Mouse (Mus musculus) lung, postnatal 4 days (tissue): ENCODE measurements around the gene Cdcp2.

Source experiments
- DNase-seq, 2 experiments: peaks; one replicate each; pipeline ENCODE4 v3.0.0; 2021

Gene Cdcp2

DNA sequence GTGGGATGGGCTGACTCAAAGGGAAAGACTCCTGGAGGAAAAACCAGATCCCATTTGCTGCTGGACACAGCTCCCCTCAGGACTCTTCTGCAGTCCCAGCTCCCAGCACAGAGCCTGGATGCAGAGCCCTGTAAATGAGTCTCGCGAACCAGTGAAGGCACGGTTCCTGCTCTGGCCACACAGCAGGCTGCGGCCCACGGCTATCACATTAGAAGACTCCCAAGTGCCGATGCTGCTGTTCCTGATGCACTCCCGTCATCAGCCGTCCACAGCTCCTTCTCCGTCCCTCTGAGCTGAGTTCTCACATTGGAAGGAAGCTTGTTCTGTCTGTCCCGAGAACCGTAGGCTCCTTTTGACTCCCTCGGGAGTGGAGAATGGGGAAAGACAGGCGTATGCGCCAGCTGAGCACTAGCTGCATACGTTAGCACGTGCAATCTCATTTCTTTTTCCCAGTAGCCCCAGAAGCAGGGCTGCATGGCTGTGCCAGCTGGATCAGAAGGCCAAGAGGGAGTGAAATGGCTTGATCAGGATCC is at the start of gene Cdcp2:
TSS of gene Cdcp2 (plus strand) at position 51 of the 533 bp plus-strand sequence.
- no peak for DNase-seq

DNA sequence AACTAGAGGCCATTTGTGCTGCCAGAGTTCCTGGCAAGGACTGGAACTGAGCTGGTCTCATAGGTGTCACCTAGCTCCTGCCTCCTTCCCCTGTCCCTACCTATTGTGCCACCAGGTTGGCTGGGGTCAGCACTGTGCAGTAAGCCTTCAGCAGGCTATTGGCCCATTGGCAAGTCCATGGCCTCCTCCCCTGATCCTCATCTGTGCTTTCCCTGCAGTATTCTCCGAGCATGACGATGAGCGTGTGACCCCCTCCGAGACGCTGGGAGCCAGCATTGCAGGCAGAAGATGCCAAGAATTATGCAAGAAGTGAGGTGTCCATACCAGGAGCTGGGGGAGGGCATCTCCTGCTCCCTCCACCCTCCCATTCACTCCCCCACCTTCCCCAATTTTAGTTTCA is 48.9 kb upstream of the Cdcp2 start:
- DNase-seq: no peak

DNA sequence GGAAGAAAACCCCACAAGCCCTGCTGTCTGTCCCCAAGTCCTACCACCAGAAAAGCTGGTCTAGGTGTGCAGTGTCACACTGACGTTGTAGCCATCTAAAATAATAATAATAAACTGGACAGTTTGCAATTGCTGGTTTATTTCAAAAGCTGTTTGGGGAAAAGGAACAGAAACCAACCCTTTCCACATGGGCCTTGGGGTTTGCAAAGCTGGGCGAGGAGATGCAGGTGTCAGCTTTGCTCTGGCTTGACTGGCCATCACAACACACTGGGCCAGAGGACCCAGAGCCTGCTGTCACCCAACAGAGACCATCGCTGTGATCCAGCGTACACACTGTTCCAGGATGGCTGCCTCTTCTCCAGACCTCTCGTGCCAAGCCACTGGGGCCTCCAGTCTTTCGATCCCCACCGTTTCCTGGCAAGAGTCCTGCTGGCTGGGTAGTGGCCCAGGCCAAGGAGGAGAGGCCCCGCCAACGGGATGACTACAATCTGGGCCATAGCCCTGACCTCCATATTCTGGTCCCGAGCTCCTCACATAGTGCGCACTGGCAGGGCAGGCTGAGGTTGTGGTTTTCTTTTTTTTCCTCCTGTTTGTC is 48.0 kb upstream of the Cdcp2 start:
- no peak for DNase-seq

DNA sequence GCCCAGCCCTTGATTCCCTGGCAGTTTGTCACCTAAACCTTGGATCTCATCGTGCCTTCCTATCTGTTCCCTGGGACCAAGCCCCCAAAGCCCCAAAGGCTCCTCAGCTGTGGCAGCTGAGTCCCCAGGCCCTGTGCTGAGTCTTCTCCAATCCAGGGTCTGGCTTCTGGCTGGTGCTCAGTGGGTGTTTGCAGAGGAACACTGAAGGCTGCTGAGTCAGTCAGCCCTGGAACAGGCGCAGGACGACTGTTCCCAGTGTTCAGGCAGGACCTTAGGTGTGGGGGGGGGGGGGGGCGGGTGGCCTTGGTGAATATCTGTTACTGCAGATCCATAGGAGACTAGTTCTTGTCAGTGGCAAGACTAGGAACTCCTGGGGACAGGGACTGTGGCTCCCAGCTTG is 44.8 kb upstream of the Cdcp2 start:
- no peak for DNase-seq

DNA sequence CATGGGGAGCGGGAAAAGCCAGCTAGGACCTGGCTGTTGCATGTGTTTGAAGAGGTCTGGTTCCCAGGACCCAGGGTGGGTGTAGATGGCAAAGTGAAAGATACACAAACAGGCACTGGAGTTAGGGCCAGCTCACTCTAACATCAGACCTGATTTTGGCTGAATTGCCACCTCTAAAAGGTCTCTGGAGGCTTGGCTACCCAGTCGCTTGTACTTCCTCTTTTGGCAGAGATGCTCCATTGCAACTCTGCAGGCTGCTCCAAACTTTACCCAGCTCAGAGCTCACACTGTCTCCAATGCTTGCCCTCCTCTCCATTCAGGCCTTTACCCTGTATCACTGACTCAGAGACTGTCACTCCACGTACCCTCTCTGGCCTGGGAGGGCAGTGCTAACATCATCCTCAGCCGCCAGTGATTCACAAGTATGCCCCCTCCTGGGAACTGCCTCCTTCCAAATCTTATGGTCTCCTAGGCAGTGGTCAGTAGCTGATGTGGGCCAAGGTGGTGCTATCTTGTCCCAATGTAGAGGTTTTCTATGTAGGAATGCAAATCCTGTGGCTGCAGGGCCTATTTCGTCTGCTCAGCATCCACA is 43.6 kb upstream of the Cdcp2 start:
- no peak for DNase-seq

DNA sequence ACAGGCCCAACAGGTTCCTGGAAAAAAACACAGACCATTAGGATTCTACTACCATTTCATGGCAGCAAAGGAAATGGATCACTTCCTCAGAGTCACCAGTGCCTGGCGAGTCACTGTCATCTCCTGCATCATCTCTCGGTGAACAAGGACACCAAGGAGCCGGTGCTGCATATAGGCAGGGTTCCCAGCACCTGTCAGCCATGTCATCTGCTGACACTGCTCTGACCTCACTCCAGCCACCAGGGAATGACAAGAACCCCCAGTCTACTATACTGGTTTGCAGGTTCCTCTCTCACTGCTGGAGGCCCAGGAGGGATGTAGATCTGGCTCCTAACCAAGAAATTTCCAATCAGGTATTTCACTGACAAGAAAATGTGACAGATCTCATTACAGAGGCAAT is 40.6 kb upstream of the Cdcp2 start:
- DNase-seq: no peak

DNA sequence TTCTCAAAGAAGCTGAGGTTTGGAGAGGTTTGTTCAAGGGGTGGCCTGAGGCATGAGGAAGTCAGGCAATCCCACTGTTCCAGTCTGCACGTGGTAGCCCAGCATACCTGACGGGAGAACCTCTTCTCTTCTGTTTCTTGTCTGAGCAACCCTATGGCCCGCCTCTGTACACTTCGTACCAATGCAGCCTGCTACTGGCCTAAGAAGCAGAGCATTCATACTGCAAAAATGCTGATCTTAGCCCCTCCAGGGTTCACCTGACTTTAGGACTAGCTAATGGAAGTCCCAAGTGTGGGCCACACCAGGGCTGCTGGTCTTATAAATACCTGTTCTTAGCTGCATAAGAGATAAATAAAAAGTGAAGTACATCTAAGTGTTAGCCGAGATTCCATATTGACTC is 38.3 kb upstream of the Cdcp2 start:
- no peak for DNase-seq

DNA sequence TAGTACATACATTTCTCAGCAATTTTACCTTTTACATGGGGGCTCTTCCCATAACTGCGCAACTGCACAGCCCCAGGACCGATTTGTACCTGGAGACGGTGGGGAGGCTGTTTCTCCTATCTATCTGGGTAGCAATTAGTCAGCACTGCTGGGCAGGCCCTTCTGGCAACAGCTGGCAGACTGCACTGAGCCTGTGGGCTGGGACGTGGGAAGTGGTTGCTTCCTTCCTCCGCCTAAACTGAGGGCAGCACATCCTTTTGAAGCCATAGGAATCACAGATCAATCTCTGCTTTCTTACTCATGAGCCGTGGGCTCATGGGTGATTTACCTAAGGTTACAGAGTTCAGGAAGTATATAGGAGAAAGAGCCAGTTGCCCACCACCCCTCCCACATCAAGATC is 37.9 kb upstream of the Cdcp2 start:
- peak; percentile 33 to 52 for DNase-seq

DNA sequence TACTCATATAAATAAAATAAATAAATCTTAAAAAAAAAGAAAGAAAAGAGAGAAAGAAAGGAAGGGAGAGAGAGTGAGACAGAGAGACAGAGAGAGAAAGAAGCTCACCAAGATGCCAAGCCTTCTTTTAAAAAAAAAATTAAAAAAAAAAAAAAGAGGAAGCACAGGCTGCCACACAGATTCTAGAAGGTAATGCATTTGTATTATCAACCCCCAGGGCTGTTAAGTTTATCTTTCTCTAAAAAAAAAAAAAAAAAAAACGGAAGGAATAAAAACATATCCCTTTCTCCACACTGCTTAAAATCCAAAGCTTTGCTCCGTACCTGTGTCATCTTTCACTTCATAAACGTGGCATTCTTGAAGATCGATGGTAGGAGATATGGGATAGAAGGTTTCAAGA is 35.1 kb upstream of the Cdcp2 start:
- DNase-seq: no peak

DNA sequence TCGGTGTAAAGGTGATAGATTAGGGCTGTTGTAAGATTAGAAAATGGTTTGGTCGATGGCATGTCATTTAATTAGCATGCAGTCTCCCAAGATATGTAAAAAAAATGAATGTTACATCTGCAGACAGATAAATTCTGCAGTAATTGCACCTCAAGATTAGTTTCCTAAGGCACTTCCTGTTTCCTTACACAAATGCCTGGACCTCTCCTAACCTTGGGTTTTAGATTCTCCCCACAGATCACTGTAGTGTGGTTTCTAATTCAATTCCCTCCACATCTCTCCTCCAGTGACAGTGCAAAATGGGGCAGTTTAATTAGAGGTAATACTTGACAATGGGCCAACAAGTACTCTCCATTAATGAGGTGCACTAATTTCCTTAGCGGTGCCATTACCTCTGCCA is 33.5 kb upstream of the Cdcp2 start:
- no peak for DNase-seq

DNA sequence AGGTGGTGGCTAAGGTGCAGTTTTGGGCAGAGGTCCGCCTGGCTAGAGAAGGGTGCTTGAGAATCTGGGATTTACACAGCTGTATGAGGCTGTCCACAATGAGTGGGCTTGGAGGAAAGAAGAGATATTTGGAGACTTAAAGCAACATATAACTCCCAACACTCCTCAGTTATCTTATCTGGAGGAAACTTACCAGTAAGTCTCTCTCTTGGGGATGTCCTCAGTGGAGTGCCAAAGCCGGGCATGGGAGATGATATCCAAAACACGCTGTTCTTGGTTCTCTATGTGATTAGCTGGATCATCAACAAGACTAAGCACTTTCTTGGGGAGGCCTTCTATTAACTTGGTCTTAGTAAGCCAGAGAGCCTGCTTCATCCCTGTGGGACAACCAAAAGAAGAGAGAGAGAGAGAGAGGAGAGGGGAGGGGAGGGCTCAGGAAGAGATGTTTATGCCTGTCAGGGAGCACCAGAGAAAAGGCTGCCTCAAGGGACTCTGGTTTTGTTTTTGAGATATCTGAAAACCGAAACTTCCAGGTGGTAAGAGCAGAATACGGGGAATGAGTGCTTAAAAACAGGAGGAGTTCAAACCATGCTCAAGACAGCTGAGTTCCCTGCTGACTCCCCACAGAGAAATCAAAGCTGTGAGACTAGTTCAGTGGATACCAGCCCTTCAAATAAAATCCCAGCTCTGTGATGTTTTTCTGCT is 32.1 kb upstream of the Cdcp2 start:
- no peak for DNase-seq

DNA sequence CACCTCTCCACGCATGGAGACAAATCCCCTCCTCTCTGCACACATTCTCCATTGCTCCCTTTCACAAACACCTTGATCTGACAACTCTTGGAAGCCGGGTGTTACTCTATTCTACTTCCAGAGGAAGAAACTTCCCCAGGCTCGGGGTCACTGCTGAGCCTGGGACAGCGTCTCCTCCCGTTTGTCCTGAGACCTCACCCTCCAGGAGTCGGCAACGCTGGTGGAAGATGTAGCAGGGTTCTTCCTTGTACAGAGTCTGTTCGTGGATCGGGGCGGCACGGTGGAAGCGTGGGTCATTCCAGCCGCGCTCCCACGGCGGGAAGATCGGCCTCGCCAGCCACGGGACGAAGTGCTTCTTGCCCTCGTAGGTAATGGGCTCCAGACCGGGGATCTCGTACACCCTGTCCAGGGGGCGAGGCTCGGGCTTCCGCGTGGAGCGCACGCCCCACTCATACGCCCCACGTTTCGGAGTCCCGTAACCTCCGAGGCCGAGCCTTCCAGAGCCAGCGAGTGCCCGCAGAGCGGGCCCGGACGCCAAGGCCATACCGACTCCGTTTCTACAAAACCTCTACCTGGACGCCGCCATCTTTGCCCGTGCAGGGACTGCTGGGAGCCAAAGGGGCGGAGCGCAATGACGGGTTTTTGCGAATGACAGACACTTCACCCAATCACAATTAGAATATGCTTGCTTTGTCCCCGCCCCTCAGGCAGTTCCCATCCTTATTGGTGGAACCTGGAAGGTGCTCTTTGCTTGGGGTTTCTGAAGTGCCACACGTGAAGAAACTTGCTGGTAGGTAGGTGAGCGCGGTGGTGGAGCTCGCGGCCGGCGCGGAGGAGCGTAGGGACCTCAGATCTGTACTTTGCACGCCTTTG is 30.2 kb upstream of the Cdcp2 start, which contains the start of the genes Mrpl37 and Cyb5rl:
TSS of gene Mrpl37 (minus strand) at position 617 of the 873 bp plus-strand sequence.
TSS of gene Cyb5rl (plus strand) at position 737 of the 873 bp plus-strand sequence.
- peak; percentile 95 to 98 for DNase-seq

DNA sequence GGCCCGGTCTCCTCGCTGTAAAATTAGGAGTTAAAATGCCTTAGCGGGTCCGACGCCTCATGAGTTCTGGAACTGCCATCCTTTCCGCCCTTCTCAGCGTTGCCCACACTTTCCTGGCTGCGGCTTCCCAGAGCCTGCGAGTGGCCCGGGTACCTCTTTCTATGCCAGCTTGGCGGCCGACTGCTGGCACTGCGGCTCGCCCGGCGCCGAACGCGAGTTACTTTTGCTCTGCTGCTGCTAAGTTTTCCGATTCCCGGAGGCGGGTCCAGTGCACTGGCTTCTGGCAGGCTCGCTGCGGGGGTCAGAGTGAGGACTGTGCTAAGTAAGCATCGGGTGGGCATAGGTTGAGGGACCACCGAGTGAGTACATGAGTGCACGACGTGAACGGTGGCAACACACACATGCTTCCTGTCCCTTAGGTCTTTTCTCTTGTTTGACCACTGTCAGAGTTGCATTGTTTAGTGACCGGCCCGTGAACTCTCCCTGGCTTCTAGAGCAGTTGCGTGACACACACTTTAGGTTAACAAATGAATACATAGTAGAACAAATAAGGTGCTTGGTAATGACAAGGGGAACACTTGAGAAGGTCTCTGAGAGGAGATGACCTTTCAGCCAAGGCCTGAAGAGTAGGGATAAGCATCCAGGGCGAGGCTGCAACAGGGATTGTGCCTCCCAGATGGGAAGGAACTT is 29.4 kb upstream of the Cdcp2 start:
- peak; percentile 52 to 54 for DNase-seq

DNA sequence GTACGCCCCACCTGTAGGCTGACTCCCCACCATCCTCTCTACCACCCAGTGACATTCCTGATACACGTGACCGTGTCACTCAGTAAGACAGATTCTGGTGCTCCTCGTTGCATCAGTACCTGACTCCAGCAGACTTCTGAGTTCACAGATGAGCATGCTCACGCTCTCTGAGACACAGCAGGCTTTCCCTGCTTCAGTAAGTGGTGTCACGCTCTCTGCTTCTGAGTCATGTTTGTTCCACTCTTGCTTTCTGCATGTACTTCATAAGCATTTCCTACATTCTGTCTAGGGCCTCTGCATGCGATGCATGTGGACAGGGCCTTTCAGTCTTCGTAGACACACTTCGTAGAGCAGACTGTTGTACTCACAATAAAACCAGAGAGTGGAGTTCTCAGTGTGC is 24.3 kb upstream of the Cdcp2 start:
- DNase-seq: no peak

DNA sequence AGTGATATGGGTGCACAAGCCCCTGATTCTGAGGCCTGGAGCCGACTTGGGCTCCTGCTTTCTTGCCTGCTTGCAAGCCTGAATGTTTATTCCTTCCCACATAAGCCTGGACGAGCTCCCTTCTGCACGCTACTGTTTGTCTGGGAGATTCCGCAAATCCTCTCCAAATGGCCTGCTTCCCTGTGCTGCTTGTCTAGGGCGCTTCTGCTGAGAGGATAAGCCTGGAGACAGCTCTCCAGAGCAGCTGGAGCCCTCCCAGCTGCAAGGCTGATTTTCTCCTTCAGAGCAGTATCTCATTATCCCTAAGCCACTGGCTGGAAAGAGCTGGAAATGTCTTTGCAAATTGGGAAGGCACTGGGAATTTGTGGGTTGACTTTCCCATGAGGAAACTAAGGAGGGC is 21.2 kb upstream of the Cdcp2 start:
- no peak for DNase-seq

DNA sequence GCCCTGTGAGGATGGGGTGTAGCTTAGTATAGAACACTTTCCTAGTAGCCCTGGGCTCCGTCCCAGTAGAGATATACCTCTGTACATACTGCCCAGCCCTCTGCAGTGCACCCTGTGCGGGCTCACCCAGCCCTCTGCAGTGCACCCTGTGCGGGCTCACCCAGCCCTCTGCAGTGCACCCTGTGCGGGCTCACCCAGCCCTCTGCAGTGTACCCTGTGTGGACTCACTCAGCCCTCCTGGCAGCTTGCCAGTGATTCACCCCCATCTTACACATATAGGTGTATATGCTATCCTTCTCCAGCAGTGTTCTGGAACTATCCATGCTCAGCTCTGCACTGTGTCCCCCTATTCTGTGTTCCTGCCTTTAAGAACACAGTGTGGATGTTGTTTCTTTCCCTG is 17.8 kb upstream of the Cdcp2 start:
- no peak for DNase-seq

DNA sequence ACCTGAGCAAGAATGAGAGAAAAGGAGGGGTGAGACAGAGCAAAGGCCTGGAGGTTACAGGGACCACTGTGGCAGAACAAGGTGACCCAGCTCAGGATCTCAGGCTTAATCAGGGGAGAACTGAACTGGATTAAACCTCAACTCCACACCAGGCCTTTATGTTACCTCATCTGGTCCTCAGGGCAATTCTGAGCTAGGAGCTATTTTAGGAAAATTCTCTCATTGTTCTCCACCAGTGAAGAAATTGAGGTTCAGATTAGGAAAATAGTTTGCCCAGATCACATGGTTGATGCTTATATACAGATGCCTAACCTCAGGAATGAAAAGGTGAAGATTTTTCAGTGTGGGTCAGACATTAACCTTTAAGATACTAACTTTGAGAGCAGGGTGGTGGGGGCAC is 17.0 kb upstream of the Cdcp2 start:
- no peak for DNase-seq

DNA sequence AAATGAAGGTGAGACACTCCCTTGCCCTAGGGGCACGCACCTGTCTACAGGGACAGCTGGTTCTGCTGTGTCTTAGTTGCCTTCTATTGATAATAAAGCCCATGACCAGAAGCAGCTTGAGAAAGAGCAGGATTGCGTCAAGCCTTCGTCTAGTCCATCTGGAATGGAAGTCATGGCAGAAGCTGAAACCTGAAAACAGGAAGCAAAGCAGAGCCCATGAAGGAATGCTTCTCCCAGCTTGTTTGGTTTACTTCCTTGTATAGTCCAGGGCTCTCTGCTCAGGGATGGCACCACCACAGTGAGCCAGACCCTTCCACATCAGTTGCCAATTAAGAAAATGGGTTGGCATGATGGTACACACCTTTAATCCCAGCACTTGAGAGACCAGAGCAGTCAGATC is 14.5 kb upstream of the Cdcp2 start:
- no peak for DNase-seq

DNA sequence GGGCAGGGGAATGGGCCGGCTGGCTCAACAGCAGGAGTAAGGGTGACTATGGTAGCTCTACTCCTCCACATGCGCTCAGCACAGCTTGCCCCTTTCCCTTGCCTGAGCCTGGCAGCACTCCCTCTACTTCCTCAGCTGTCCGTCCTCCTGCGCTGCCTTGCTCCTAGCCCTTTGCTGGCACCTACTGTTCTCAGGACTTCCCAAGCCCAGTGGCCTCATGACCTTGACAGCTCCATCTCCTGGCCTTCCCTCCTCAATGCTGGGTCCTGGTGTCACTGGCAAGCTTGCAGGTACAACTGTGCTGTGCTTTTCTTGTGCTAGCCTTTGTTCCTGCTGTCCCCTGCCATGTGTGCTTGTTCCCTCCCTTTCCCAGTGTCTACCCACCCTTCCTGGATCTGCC is 13.6 kb upstream of the Cdcp2 start:
- DNase-seq: no peak

DNA sequence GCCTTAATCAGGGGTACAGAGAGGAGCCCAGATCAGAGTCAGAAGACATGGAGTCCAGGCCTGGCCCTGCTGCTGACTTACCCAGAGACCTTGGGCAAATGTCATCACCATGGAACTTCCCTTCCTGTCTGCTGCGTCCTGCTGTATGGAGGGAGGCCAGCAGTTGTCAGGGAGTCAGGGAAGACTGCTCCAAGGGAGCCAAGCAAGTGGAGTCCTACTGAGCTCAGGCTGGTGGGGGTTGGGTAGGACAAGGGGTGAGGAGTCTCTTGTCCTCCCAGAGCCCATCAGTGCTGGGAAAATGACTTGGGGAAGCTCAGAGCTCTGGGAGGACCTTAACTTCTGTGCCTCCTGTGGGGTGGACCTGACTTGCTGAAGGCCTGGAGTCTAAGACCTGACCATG is 12.3 kb upstream of the Cdcp2 start:
- DNase-seq: no peak

DNA sequence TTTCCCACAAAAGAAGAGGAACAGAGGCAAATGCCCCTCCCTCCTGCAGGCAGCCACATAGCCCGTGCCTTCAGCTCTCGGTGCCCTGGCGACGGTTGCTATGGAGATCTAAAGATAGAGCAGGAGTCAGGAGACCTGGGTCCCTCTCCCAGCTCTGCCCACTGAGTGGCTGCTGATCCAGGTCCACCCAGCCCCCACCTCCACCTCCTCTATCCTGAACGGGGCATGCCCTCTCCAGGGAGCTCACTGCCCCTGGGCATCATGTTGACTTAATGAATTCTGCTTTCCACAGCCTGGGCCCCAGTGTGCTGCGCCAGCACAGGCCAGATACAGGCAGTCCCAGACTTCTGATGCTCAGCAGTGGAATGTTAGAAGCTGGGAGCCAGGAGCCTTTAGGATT is 11.8 kb upstream of the Cdcp2 start:
- no peak for DNase-seq

DNA sequence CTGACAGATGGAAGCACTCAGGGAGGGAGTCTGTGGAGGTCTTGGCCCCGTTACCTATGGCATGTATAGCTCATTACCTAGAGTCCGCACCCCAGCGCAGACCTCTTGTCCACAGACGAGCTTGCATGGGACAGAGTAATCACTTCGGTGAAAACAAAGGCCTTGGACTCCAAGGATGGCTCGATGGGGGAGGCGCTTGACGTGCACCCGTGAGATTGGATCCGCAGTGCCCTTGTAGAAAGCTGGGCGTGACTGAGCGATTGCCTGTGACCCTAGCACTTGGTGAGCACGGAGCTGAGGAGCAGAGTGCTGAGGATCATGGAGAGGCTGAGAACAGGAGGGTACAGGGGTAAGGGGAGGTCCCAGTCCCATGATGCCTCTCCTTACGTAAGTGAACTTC is 5.0 kb upstream of the Cdcp2 start:
- no peak for DNase-seq
